In the genomic region with DNA sequence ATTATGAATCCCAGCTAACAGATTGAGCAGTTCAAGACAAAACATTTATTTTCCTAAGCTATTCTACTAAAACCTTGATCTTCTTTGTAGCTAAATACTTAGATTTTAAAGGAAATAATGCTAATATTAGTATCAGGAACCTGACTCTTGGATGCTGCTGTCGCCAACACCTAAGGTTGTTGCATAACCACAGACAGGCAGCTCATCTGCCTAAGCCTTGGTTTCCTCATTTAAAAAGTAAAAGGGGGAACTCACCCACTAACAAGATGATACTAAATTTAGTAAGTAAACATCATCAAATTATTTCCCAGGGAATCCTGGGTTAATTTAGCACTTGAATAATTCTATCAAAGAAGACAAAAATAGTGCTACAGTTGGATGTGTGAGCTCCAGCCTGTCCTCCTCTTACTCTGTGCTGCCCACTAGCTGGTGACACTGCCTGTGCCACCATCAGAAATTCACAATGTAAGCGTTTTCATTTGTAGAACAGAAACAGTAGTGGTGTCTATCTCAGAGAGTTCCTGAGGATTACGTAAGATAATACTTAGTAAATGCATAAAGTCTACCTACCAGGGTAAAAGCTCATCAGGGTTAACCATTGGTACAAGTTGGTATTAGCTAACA, we compare ENCODE assay signal across 21 mouse cellular contexts. TPM values are rescaled to one million over a fixed set of nuclear protein-coding genes. Genes with fewer than 3 reads are reported as not detected.
DNase-seq lines count a peak whose midpoint lies in the region; ATAC-seq and TF ChIP-seq lines count a peak whose summit lies in the region.
"Had no signal": no experiment of that assay in that cellular context is flagged by ENCODE, and none has a peak within 500 bp of the region (broad histone marks: within the 10 kb centered on the region; RNA-seq: fewer than 3 reads in every experiment).

No protein-coding gene starts in this region.

- TF ChIP-seq EP300 in lung, postnatal 0 days (IDR thresholded peaks at IDR 0.05): no peak

- no peak for ATAC-seq in lung, postnatal 0 days
- no peak for ATAC-seq in forebrain, embryonic 11.5 days (replicated peaks; ENCODE audit: low FRiP score)
- ATAC-seq: activated CD4-positive, CD25-positive, alpha-beta regulatory T cell, adult 4 months had no signal

- no peak overlapping the region for H3K9ac ChIP-seq in lung, postnatal 0 days (replicated peaks; ENCODE audit: low read depth)
- H3K9ac ChIP-seq in forebrain, embryonic 11.5 days (ENCODE audit: low read length): no peak overlapping the region
- H3K9ac ChIP-seq: forebrain, embryonic 12.5 days; hindbrain, embryonic 12.5 days; kidney, embryonic 15.5 days; liver, embryonic 13.5 days had no signal

- TF ChIP-seq CTCF in layer of hippocampus, adult 2 months (conservative IDR thresholded peaks at IDR 0.05): peak; percentile 72
- peak; percentile 46 for TF ChIP-seq CTCF in lung, postnatal 0 days (IDR thresholded peaks at IDR 0.05)

- peaks cover 2% of the 10 kb centered on the region; the same call in 1 of the 2 replicates for H3K4me1 ChIP-seq in lung, postnatal 0 days (ENCODE audit: insufficient read depth, low read depth, low read length)
- H3K4me1 ChIP-seq in forebrain, embryonic 11.5 days (replicated peaks; ENCODE audit: control insufficient read depth, insufficient read depth, low read length): no peaks in the 10 kb centered on the region
- H3K4me1 ChIP-seq: forebrain, embryonic 12.5 days; hindbrain, embryonic 12.5 days; kidney, embryonic 15.5 days; liver, embryonic 13.5 days had no signal

- 69% methylated on average over 3 of the region's 3 CpGs for WGBS in lung, postnatal 0 days
- 80% methylated on average over 3 of the region's 3 CpGs for WGBS in forebrain, embryonic 11.5 days

- H3K27me3 ChIP-seq in lung, postnatal 0 days (replicated peaks; ENCODE audit: insufficient read depth, low read length): no peaks in the 10 kb centered on the region
- H3K27me3 ChIP-seq in forebrain, embryonic 11.5 days (ENCODE audit: control insufficient read depth, insufficient read depth, low read length): no peaks in the 10 kb centered on the region
- H3K27me3 ChIP-seq: forebrain, embryonic 12.5 days; hindbrain, embryonic 12.5 days; kidney, embryonic 15.5 days; liver, embryonic 13.5 days had no signal

- no peaks in the 10 kb centered on the region for H3K9me3 ChIP-seq in lung, postnatal 0 days (ENCODE audit: low read length)
- no peaks in the 10 kb centered on the region for H3K9me3 ChIP-seq in forebrain, embryonic 11.5 days (ENCODE audit: control insufficient read depth, low read length)
- H3K9me3 ChIP-seq: forebrain, embryonic 12.5 days; G1E; hindbrain, embryonic 12.5 days; kidney, embryonic 15.5 days; liver, embryonic 13.5 days had no signal

- H3K36me3 ChIP-seq in lung, postnatal 0 days (ENCODE audit: insufficient read depth, low read length): no peaks in the 10 kb centered on the region
- no peaks in the 10 kb centered on the region for H3K36me3 ChIP-seq in forebrain, embryonic 11.5 days (ENCODE audit: control insufficient read depth, insufficient read depth, low read length)
- H3K36me3 ChIP-seq: forebrain, embryonic 12.5 days; G1E; hindbrain, embryonic 12.5 days; kidney, embryonic 15.5 days; liver, embryonic 13.5 days had no signal

- DNase-seq in heart, adult 11 months: peak; percentile 76
- DNase-seq in heart, postnatal 36 days: no peak
- no peak for DNase-seq in layer of hippocampus, adult 2 months (ENCODE audit: low spot score in 2 of 2)
- DNase-seq in layer of hippocampus, postnatal 14 days (ENCODE audit: low spot score in 2 of 2): no peak
- no peak for DNase-seq in lung, postnatal 0 days (ENCODE audit: low spot score)
- DNase-seq in lung, adult 18-20 months: no peak
- no peak for DNase-seq in forebrain, embryonic 11.5 days (ENCODE audit: low spot score)
- DNase-seq in spleen, postnatal 14 days (ENCODE audit: low spot score in 2 of 2): no peak
- DNase-seq: adrenal gland, postnatal 10 days; cerebellum, adult 11 months; cerebellum, postnatal 14 days; left cerebral cortex, postnatal 4 days; liver, embryonic 13.5 days; lung, postnatal 36 days; thymus, adult 2 months had no signal

- H3K4me2 ChIP-seq in lung, postnatal 0 days (replicated peaks; ENCODE audit: low read depth, low read length): no peak overlapping the region
- no peak overlapping the region for H3K4me2 ChIP-seq in forebrain, embryonic 11.5 days (ENCODE audit: low read depth, low read length, severe bottlenecking)
- H3K4me2 ChIP-seq: forebrain, embryonic 12.5 days; hindbrain, embryonic 12.5 days; kidney, embryonic 15.5 days; liver, embryonic 13.5 days; midbrain, embryonic 11.5 days had no signal

- intact Hi-C loops in heart, postnatal 36 days (cut with DNase I): no loop called here

- H3K4me3 ChIP-seq in layer of hippocampus, adult 2 months: no peak overlapping the region
- no peak overlapping the region for H3K4me3 ChIP-seq in lung, postnatal 0 days (ENCODE audit: low read depth, low read length)
- no peak overlapping the region for H3K4me3 ChIP-seq in forebrain, embryonic 11.5 days (ENCODE audit: low read depth, low read length)
- H3K4me3 ChIP-seq: forebrain, embryonic 12.5 days; hindbrain, embryonic 12.5 days; kidney, embryonic 15.5 days; liver, embryonic 13.5 days had no signal

- peak overlapping the region; percentile 67 for H3K27ac ChIP-seq in layer of hippocampus, adult 2 months
- H3K27ac ChIP-seq in lung, postnatal 0 days (ENCODE audit: low read length): no peak overlapping the region
- H3K27ac ChIP-seq in forebrain, embryonic 11.5 days (ENCODE audit: low read depth, low read length): no peak overlapping the region
- H3K27ac ChIP-seq: forebrain, embryonic 12.5 days; hindbrain, embryonic 12.5 days; kidney, embryonic 15.5 days; liver, embryonic 13.5 days had no signal

RNA-seq across cellular contexts. Expression of a gene that starts 23.1 kb away (rescaled TPM):
- total RNA-seq in heart, postnatal 36 days (2021): 10 to 100 TPM; 44.5 to 47.7 TPM
- total RNA-seq in layer of hippocampus, adult 2 months (2021): 100 to 1,000 TPM; 111 to 116 TPM
- 100 to 1,000 TPM; 114 to 125 TPM for total RNA-seq in layer of hippocampus, postnatal 14 days (2021)
- polyA plus RNA-seq in lung, postnatal 0 days (2015; fragmentation: Nextera tagmentation; extraction: Ambion mirVana): 7.2 and 10.9 TPM in 2 replicates
- polyA plus RNA-seq in forebrain, embryonic 11.5 days (2014; fragmentation: Nextera tagmentation; extraction: Ambion mirVana): 10.0 TPM in 2 replicates

RNA-seq across cellular contexts. Expression of a gene that starts 30.7 kb away (rescaled TPM):
- total RNA-seq in heart, postnatal 36 days (2021): 1 to 10 TPM; 4.1 to 7.0 TPM
- 1 to 10 TPM in 1 of 2 experiments, under 1 TPM in 1; 0.97 to 1.0 TPM for total RNA-seq in layer of hippocampus, adult 2 months (2021)
- 1 to 10 TPM; 1.1 to 1.5 TPM for total RNA-seq in layer of hippocampus, postnatal 14 days (2021)
- 3.2 and 4.5 TPM in 2 replicates for polyA plus RNA-seq in lung, postnatal 0 days (2015; fragmentation: Nextera tagmentation; extraction: Ambion mirVana)
- 0.20 and 1.1 TPM in 2 replicates for polyA plus RNA-seq in forebrain, embryonic 11.5 days (2014; fragmentation: Nextera tagmentation; extraction: Ambion mirVana)
